Mouse (Mus musculus): ENCODE measurements around the gene Ing1. TPM values are rescaled to one million over a fixed set of nuclear protein-coding genes. Genes with fewer than 3 reads are reported as not detected.

Ing1 gene
- total RNA-seq, 1 experiment = 37.9 TPM

DNA sequence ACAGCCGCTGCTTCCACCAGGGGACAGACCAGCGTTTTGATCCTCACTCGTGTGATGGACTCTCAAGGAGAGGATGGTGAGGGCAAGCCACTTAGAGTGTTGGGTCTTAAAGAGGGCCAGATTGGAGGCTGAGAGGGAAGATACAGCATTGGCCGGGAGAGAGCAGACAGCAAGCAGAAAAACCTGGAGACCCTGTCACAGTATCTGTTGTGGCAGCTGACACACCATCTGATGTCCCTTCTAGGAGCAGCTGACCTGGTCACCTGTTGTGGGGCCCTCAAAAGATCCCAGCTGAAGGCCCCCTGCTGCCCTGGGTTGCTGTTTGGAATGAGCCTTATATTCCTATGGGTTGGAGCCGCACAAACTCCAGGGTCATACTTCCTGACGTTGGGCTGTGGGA, 17.1 kb downstream of the Ing1 start:
- Histone ChIP-seq H3K9me3 (ENCODE audit: control insufficient read depth, insufficient read depth, low read depth, low read length) (no peaks in the 10 kb centered on the region), H3K4me1 (ENCODE audit: control insufficient read depth in 2 of 2, insufficient read depth in 2 of 2, low read length in 2 of 2, poor library complexity in 1 of 2) (peaks cover 0 to 2% of the 10 kb centered on the region in 2 experiments; a peak in 1 of 4 replicates), H3K9ac (ENCODE audit: insufficient read depth, low read depth, low read length, poor library complexity, severe bottlenecking) (no peak overlapping the region), H3K36me3 (ENCODE audit: control insufficient read depth, insufficient read depth, low read length, poor library complexity, severe bottlenecking) (peaks cover 2% of the 10 kb centered on the region; the same call in 1 of the 2 replicates), H3K27ac (ENCODE audit: insufficient read depth, low read depth, low read length, poor library complexity, severe bottlenecking) (no peak overlapping the region), H3K4me3 (ENCODE audit: insufficient read depth in 1 of 2, low read depth in 1 of 2, low read length in 2 of 2, poor library complexity in 1 of 2, severe bottlenecking in 1 of 2) (no peak overlapping the region)
- no peak for TF ChIP-seq ZC3H11A (IDR thresholded peaks at IDR 0.05; ENCODE audit: borderline replicate concordance, low read depth, low read length)
- no peak for TF ChIP-seq MAFK (IDR thresholded peaks at IDR 0.05; ENCODE audit: insufficient read depth, low read depth, low read length)
- TF ChIP-seq CHD2 (IDR thresholded peaks at IDR 0.05; ENCODE audit: low read depth, low read length) = no peak
- TF ChIP-seq ZNF384 (IDR thresholded peaks at IDR 0.05; ENCODE audit: low read depth, low read length) = no peak
- TF ChIP-seq HCFC1 (IDR thresholded peaks at IDR 0.05; ENCODE audit: borderline replicate concordance, insufficient read depth, low read length) = no peak
- DNase-seq (ENCODE audit: low read depth, low spot score) = no peak
- in situ Hi-C loops (cut with MboI; ENCODE audit: low sequenced_read_pairs in 2 of 2, unreplicated experiment in 2 of 2) = no loop called here

- Histone ChIP-seq H3K9ac (ENCODE audit: insufficient read depth, low read depth, low read length, poor library complexity, severe bottlenecking) (no peak overlapping the region), H3K9me3 (ENCODE audit: control insufficient read depth, insufficient read depth, low read depth, low read length) (no peaks in the 10 kb centered on the region), H3K4me1 (ENCODE audit: control insufficient read depth in 2 of 2, insufficient read depth in 2 of 2, low read length in 2 of 2, poor library complexity in 1 of 2) (no peaks in the 10 kb centered on the region), H3K27ac (ENCODE audit: insufficient read depth, low read depth, low read length, poor library complexity, severe bottlenecking) (no peak overlapping the region), H3K4me3 (ENCODE audit: insufficient read depth in 1 of 2, low read depth in 1 of 2, low read length in 2 of 2, poor library complexity in 1 of 2, severe bottlenecking in 1 of 2) (no peak overlapping the region), H3K36me3 (ENCODE audit: control insufficient read depth, insufficient read depth, low read length, poor library complexity, severe bottlenecking) (peaks cover 2% of the 10 kb centered on the region; the same call in 1 of the 2 replicates)
- TF ChIP-seq ZC3H11A (IDR thresholded peaks at IDR 0.05; ENCODE audit: borderline replicate concordance, low read depth, low read length) (no peak), MAFK (IDR thresholded peaks at IDR 0.05; ENCODE audit: insufficient read depth, low read depth, low read length) (no peak), HCFC1 (IDR thresholded peaks at IDR 0.05; ENCODE audit: borderline replicate concordance, insufficient read depth, low read length) (no peak), ZNF384 (IDR thresholded peaks at IDR 0.05; ENCODE audit: low read depth, low read length) (no peak), CHD2 (IDR thresholded peaks at IDR 0.05; ENCODE audit: low read depth, low read length) (no peak)
- DNase-seq (ENCODE audit: low read depth, low spot score) = no peak
- in situ Hi-C loops (cut with MboI; ENCODE audit: low sequenced_read_pairs in 2 of 2, unreplicated experiment in 2 of 2) = no loop called here
Observed at GRCm38 (mm10) chr8:11574911-11575603, 19.7 kb downstream of the Ing1 start.

DNA sequence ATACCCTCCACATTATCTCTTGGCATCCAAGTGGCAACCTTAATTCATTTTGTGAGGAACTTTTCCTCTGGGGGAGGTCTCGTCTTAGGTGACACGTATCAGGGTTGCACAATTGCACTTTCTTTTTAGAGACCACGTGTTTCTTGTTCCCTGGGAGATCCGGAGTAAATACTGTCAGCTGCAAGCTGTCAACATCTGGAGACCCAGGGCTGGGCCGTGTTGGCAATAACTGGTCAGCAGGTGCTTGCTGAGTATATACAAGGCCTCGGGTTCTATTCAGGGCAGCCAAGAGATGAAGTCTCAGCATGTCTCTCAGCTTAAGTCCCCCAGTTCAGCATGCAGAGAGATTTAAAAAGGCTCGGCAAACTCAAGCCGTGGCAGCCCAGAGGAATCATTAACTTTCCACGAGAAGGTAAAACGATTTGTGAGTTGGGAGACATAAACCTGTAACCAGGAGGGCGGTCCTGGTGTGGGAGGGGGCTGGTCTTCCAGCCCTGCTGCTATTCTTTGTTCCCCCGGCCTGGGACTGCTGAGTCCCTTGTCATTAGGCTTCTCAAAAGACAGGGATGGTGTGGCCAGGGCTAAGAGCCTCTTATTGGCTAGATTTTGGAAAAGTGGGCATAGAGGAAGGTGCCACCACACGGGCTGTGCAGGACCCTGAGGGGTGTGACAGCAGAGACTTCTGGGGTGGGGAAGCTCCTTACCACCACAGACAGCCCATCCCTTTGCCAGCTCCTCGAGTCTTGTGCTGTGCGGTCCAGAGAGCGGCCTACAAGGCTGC, 20.4 kb downstream of the Ing1 start:
- no peak overlapping the region for H3K27ac ChIP-seq (ENCODE audit: insufficient read depth, low read depth, low read length, poor library complexity, severe bottlenecking)
- H3K4me3 ChIP-seq (ENCODE audit: insufficient read depth in 1 of 2, low read depth in 1 of 2, low read length in 2 of 2, poor library complexity in 1 of 2, severe bottlenecking in 1 of 2) = no peak overlapping the region
- DNase-seq (ENCODE audit: low read depth, low spot score) = no peak
- in situ Hi-C loops (cut with MboI; ENCODE audit: low sequenced_read_pairs in 2 of 2, unreplicated experiment in 2 of 2) = no loop called here
- H3K4me1 ChIP-seq (ENCODE audit: control insufficient read depth in 2 of 2, insufficient read depth in 2 of 2, low read length in 2 of 2, poor library complexity in 1 of 2) = no peaks in the 10 kb centered on the region
- TF ChIP-seq ZC3H11A (IDR thresholded peaks at IDR 0.05; ENCODE audit: borderline replicate concordance, low read depth, low read length) (no peak), CHD2 (IDR thresholded peaks at IDR 0.05; ENCODE audit: low read depth, low read length) (no peak), MAFK (IDR thresholded peaks at IDR 0.05; ENCODE audit: insufficient read depth, low read depth, low read length) (no peak), ZNF384 (IDR thresholded peaks at IDR 0.05; ENCODE audit: low read depth, low read length) (no peak), HCFC1 (IDR thresholded peaks at IDR 0.05; ENCODE audit: borderline replicate concordance, insufficient read depth, low read length) (no peak)
- peaks cover 2% of the 10 kb centered on the region; the same call in 1 of the 2 replicates for H3K36me3 ChIP-seq (ENCODE audit: control insufficient read depth, insufficient read depth, low read length, poor library complexity, severe bottlenecking)
- H3K9me3 ChIP-seq (ENCODE audit: control insufficient read depth, insufficient read depth, low read depth, low read length) = no peaks in the 10 kb centered on the region
- no peak overlapping the region for H3K9ac ChIP-seq (ENCODE audit: insufficient read depth, low read depth, low read length, poor library complexity, severe bottlenecking)

GRCm38 (mm10) chr8:11585513-11586373, 30.4 kb downstream of the Ing1 start:
- Histone ChIP-seq H3K9ac (ENCODE audit: insufficient read depth, low read depth, low read length, poor library complexity, severe bottlenecking) (no peak overlapping the region), H3K4me3 (ENCODE audit: insufficient read depth in 1 of 2, low read depth in 1 of 2, low read length in 2 of 2, poor library complexity in 1 of 2, severe bottlenecking in 1 of 2) (no peak overlapping the region), H3K36me3 (ENCODE audit: control insufficient read depth, insufficient read depth, low read length, poor library complexity, severe bottlenecking) (no peaks in the 10 kb centered on the region), H3K27ac (ENCODE audit: insufficient read depth, low read depth, low read length, poor library complexity, severe bottlenecking) (no peak overlapping the region), H3K4me1 (ENCODE audit: control insufficient read depth in 2 of 2, insufficient read depth in 2 of 2, low read length in 2 of 2, poor library complexity in 1 of 2) (no peaks in the 10 kb centered on the region), H3K9me3 (ENCODE audit: control insufficient read depth, insufficient read depth, low read depth, low read length) (no peaks in the 10 kb centered on the region)
- in situ Hi-C loops (cut with MboI; ENCODE audit: low sequenced_read_pairs in 2 of 2, unreplicated experiment in 2 of 2) = no loop called here
- TF ChIP-seq HCFC1 (IDR thresholded peaks at IDR 0.05; ENCODE audit: borderline replicate concordance, insufficient read depth, low read length) = no peak
- no peak for TF ChIP-seq ZNF384 (IDR thresholded peaks at IDR 0.05; ENCODE audit: low read depth, low read length)
- no peak for TF ChIP-seq MAFK (IDR thresholded peaks at IDR 0.05; ENCODE audit: insufficient read depth, low read depth, low read length)
- TF ChIP-seq CHD2 (IDR thresholded peaks at IDR 0.05; ENCODE audit: low read depth, low read length) = no peak
- DNase-seq (ENCODE audit: low read depth, low spot score) = no peak
